In genomic region chr5:122235196-122235836, GRCm38 (mm10) we compare ENCODE assay signal across 9 mouse cellular contexts. TPM values are rescaled to one million over a fixed set of nuclear protein-coding genes. Genes with fewer than 3 reads are reported as not detected.
DNase-seq lines count a peak whose midpoint lies in the region; ATAC-seq lines count a peak whose summit lies in the region.
"Had no signal": no experiment of that assay in that cellular context is flagged by ENCODE, and none has a peak within 500 bp of the region (broad histone marks: within the 10 kb centered on the region; RNA-seq: fewer than 3 reads in every experiment).

No protein-coding gene starts in this region.

- 70% methylated on average over 9 of the region's 9 CpGs for whole genome bisulfite sequencing in hindbrain, embryonic 10.5 days
- 70% methylated on average over 9 of the region's 9 CpGs for WGBS in hindbrain, embryonic 14.5 days

- H3K27ac ChIP-seq in hindbrain, embryonic 10.5 days = peak overlapping the region; percentile 30; the same call in 1 of the 2 replicates
- no peak overlapping the region for H3K27ac ChIP-seq in hindbrain, embryonic 14.5 days

- H3K4me2 ChIP-seq in hindbrain, embryonic 14.5 days (replicated peaks) = no peak overlapping the region

- no peak for ATAC-seq in hindbrain, embryonic 14.5 days (ENCODE audit: low FRiP score)
- peak; percentile 11 for ATAC-seq in activated CD4-positive, CD25-positive, alpha-beta regulatory T cell, adult 4 months
- 0 out of 2 replicates have a peak, but pooled peaks have one; percentile 4 for ATAC-seq in megakaryocyte, adult 5-6 weeks (ENCODE audit: poor library complexity, severe bottlenecking)
- no peak for ATAC-seq in megakaryocyte-erythroid progenitor cell, adult 5-6 weeks (replicated peaks; ENCODE audit: low FRiP score, low TSS enrichment, poor library complexity, severe bottlenecking)

- peaks cover 24% of the 10 kb centered on the region for H3K36me3 ChIP-seq in hindbrain, embryonic 10.5 days
- no peaks in the 10 kb centered on the region; the same call in 1 of the 2 replicates for H3K36me3 ChIP-seq in hindbrain, embryonic 14.5 days (replicated peaks; ENCODE audit: control insufficient read depth, insufficient read depth)

- no peak overlapping the region for H3K4me3 ChIP-seq in hindbrain, embryonic 10.5 days
- no peak overlapping the region for H3K4me3 ChIP-seq in hindbrain, embryonic 14.5 days (replicated peaks; ENCODE audit: low read length)

- peaks cover 37% of the 10 kb centered on the region for H3K4me1 ChIP-seq in hindbrain, embryonic 10.5 days (replicated peaks)
- H3K4me1 ChIP-seq in hindbrain, embryonic 14.5 days (replicated peaks; ENCODE audit: control insufficient read depth, insufficient read depth, low read length) = no peaks in the 10 kb centered on the region

- H3K27me3 ChIP-seq in hindbrain, embryonic 10.5 days (ENCODE audit: insufficient read depth, poor library complexity, severe bottlenecking) = no peaks in the 10 kb centered on the region
- H3K27me3 ChIP-seq in hindbrain, embryonic 14.5 days (ENCODE audit: control insufficient read depth, insufficient read depth, low read length) = no peaks in the 10 kb centered on the region

- DNase-seq in hindbrain, embryonic 10.5 days (ENCODE audit: low spot score) = no peak
- no peak for DNase-seq in hindbrain, embryonic 14.5 days (ENCODE audit: low spot score)
- peak; percentile 77 for DNase-seq in A20 (ENCODE audit: low read depth, low spot score)
- no peak for DNase-seq in ovary, adult 18-20 months (ENCODE audit: low spot score)
- DNase-seq in neural tube, embryonic 10.5 days (ENCODE audit: extremely low spot score, low spot score) = no peak
- DNase-seq: kidney, postnatal 10 days had no signal

- H3K9me3 ChIP-seq in hindbrain, embryonic 10.5 days = no peaks in the 10 kb centered on the region
- H3K9me3 ChIP-seq in hindbrain, embryonic 14.5 days (ENCODE audit: control insufficient read depth, low read length) = no peaks in the 10 kb centered on the region

- no peak overlapping the region for H3K9ac ChIP-seq in hindbrain, embryonic 14.5 days

RNA-seq across cellular contexts. Expression of gene Hvcn1, which starts 28.7 kb away (rescaled TPM):
- 9.6 and 11.9 TPM in 2 replicates for polyA plus RNA-seq in hindbrain, embryonic 10.5 days (2016; fragmentation: Nextera tagmentation; extraction: Ambion mirVana)
- polyA plus RNA-seq in hindbrain, embryonic 14.5 days (2014; fragmentation: Nextera tagmentation; extraction: Ambion mirVana) = 1.2 and 1.5 TPM in 2 replicates
- polyA plus RNA-seq in activated CD4-positive, CD25-positive, alpha-beta regulatory T cell, adult 4 months (2017; shearing (Covaris generic)) = 10 to 100 TPM; 39.5 to 46.5 TPM
- total RNA-seq in megakaryocyte, adult 5-6 weeks (2015) = 44.4 and 45.1 TPM in 2 replicates
- 51.2 and 59.3 TPM in 2 replicates for total RNA-seq in megakaryocyte, adult 5-6 weeks (2017)
- total RNA-seq in megakaryocyte-erythroid progenitor cell, adult 5-6 weeks (2014; fragmentation: Nextera tagmentation) = 1.4 and 11.2 TPM in 2 replicates
- total RNA-seq in megakaryocyte-erythroid progenitor cell, adult 5-6 weeks (2017) = 0.38 and 1.4 TPM in 2 replicates

RNA-seq across cellular contexts. Expression of gene Tctn1, which starts 28.9 kb away (rescaled TPM):
- 5.2 and 6.0 TPM in 2 replicates for polyA plus RNA-seq in hindbrain, embryonic 10.5 days (2016; fragmentation: Nextera tagmentation; extraction: Ambion mirVana)
- 4.4 and 6.5 TPM in 2 replicates for polyA plus RNA-seq in hindbrain, embryonic 14.5 days (2014; fragmentation: Nextera tagmentation; extraction: Ambion mirVana)
- polyA plus RNA-seq in activated CD4-positive, CD25-positive, alpha-beta regulatory T cell, adult 4 months (2017; shearing (Covaris generic)) = under 1 TPM; 0.75 to 0.96 TPM
- total RNA-seq in megakaryocyte, adult 5-6 weeks (2015) = 3.2 and 4.3 TPM in 2 replicates
- total RNA-seq in megakaryocyte, adult 5-6 weeks (2017) = 3.5 and 6.5 TPM in 2 replicates
- total RNA-seq in megakaryocyte-erythroid progenitor cell, adult 5-6 weeks (2014; fragmentation: Nextera tagmentation) = 7.6 and 10.4 TPM in 2 replicates
- 2.5 and 4.2 TPM in 2 replicates for total RNA-seq in megakaryocyte-erythroid progenitor cell, adult 5-6 weeks (2017)

RNA-seq across cellular contexts. Expression of gene Pptc7, which starts 48.8 kb away (rescaled TPM):
- polyA plus RNA-seq in hindbrain, embryonic 10.5 days (2016; fragmentation: Nextera tagmentation; extraction: Ambion mirVana) = 6.5 and 8.4 TPM in 2 replicates
- 8.4 and 8.5 TPM in 2 replicates for polyA plus RNA-seq in hindbrain, embryonic 14.5 days (2014; fragmentation: Nextera tagmentation; extraction: Ambion mirVana)
- 10 to 100 TPM; 13.5 to 14.8 TPM for polyA plus RNA-seq in activated CD4-positive, CD25-positive, alpha-beta regulatory T cell, adult 4 months (2017; shearing (Covaris generic))
- total RNA-seq in megakaryocyte, adult 5-6 weeks (2015) = 18.6 and 18.8 TPM in 2 replicates
- 19.9 and 22.0 TPM in 2 replicates for total RNA-seq in megakaryocyte, adult 5-6 weeks (2017)
- total RNA-seq in megakaryocyte-erythroid progenitor cell, adult 5-6 weeks (2014; fragmentation: Nextera tagmentation) = 14.4 and 15.5 TPM in 2 replicates
- 10.4 and 11.3 TPM in 2 replicates for total RNA-seq in megakaryocyte-erythroid progenitor cell, adult 5-6 weeks (2017)

Comparison
In these comparisons a context has a peak if more than half of its experiments do, and no peak if none do; other contexts are left out.
1. ATAC-seq: peak in activated CD4-positive, CD25-positive, alpha-beta regulatory T cell, adult 4 months (single experiment) and megakaryocyte, adult 5-6 weeks (single experiment); none in hindbrain, embryonic 14.5 days (single experiment) and megakaryocyte-erythroid progenitor cell, adult 5-6 weeks (single experiment).